Mouse (Mus musculus): ENCODE data around the gene Entpd7. TPM values are rescaled to one million over a fixed set of nuclear protein-coding genes. Genes with fewer than 3 reads are reported as not detected.

Gene Entpd7
- polyA plus RNA-seq, 1 experiment from 2014 or later, result 10.3 TPM

GRCm38 (mm10) chr19:43754872-43755271, 65.4 kb downstream of the Entpd7 start:
- H3K27me3 ChIP-seq, result no peaks in the 10 kb centered on the region
- H3K4me3 ChIP-seq, result no peak overlapping the region
- H3K27ac ChIP-seq, result no peak overlapping the region
- no peaks in the 10 kb centered on the region for H3K9me3 ChIP-seq
- no peak overlapping the region for H3K4me2 ChIP-seq
- 70% methylated on average over 2 of the region's 2 CpGs for WGBS
- no peak for ATAC-seq (ENCODE audit: insufficient number of reproducible peaks, insufficient read depth, low FRiP score, low TSS enrichment, low read depth)
- peaks cover 10% of the 10 kb centered on the region; the same call in 1 of the 2 replicates for H3K36me3 ChIP-seq
- peaks cover 10% of the 10 kb centered on the region for H3K4me1 ChIP-seq
- H3K9ac ChIP-seq, result no peak overlapping the region

- Histone ChIP-seq H3K4me2 (no peak overlapping the region), H3K36me3 (no peaks in the 10 kb centered on the region), H3K9me3 (no peaks in the 10 kb centered on the region), H3K27ac (no peak overlapping the region), H3K4me1 (no peaks in the 10 kb centered on the region), H3K27me3 (no peaks in the 10 kb centered on the region), H3K4me3 (no peak overlapping the region), H3K9ac (no peak overlapping the region)
- ATAC-seq (ENCODE audit: insufficient number of reproducible peaks, insufficient read depth, low FRiP score, low TSS enrichment, low read depth), result no peak
- 21% methylated on average over 6 of the region's 6 CpGs for WGBS
These were observed 71.0 kb downstream of the Entpd7 start for GRCm38 (mm10) chr19:43760504-43760903.

GRCm38 (mm10) chr19:43761543-43762256, 72.2 kb downstream of the Entpd7 start:
- H3K27ac ChIP-seq, result no peak overlapping the region
- H3K4me2 ChIP-seq, result no peak overlapping the region
- ATAC-seq (ENCODE audit: insufficient number of reproducible peaks, insufficient read depth, low FRiP score, low TSS enrichment, low read depth), result no peak
- H3K27me3 ChIP-seq, result no peaks in the 10 kb centered on the region
- no peaks in the 10 kb centered on the region for H3K4me1 ChIP-seq
- no peak overlapping the region for H3K9ac ChIP-seq
- no peaks in the 10 kb centered on the region for H3K36me3 ChIP-seq
- no peaks in the 10 kb centered on the region for H3K9me3 ChIP-seq
- H3K4me3 ChIP-seq, result no peak overlapping the region

GRCm38 (mm10) chr19:43762410-43762809, 72.9 kb downstream of the Entpd7 start:
- Histone ChIP-seq H3K4me3 (no peak overlapping the region), H3K36me3 (no peaks in the 10 kb centered on the region), H3K27me3 (no peaks in the 10 kb centered on the region), H3K4me2 (no peak overlapping the region), H3K9ac (no peak overlapping the region), H3K9me3 (no peaks in the 10 kb centered on the region), H3K27ac (no peak overlapping the region), H3K4me1 (no peaks in the 10 kb centered on the region)
- WGBS, result 70% methylated on average over 2 of the region's 2 CpGs
- no peak for ATAC-seq (ENCODE audit: insufficient number of reproducible peaks, insufficient read depth, low FRiP score, low TSS enrichment, low read depth)

- Histone ChIP-seq H3K9ac (no peak overlapping the region), H3K4me2 (no peak overlapping the region), H3K27ac (no peak overlapping the region), H3K9me3 (no peaks in the 10 kb centered on the region), H3K36me3 (no peaks in the 10 kb centered on the region), H3K4me3 (no peak overlapping the region), H3K27me3 (no peaks in the 10 kb centered on the region), H3K4me1 (no peaks in the 10 kb centered on the region)
- 88% methylated on average over 5 of the region's 5 CpGs for WGBS
- ATAC-seq (ENCODE audit: insufficient number of reproducible peaks, insufficient read depth, low FRiP score, low TSS enrichment, low read depth), result no peak
These were observed 77.0 kb downstream of the Entpd7 start for GRCm38 (mm10) chr19:43766451-43766850.

- no peak overlapping the region for H3K4me2 ChIP-seq
- no peak for ATAC-seq (ENCODE audit: insufficient number of reproducible peaks, insufficient read depth, low FRiP score, low TSS enrichment, low read depth)
- no peak overlapping the region for H3K9ac ChIP-seq
- H3K36me3 ChIP-seq, result no peaks in the 10 kb centered on the region
- 87% methylated on average over 9 of the region's 9 CpGs for WGBS
- no peaks in the 10 kb centered on the region for H3K9me3 ChIP-seq
- no peak overlapping the region for H3K4me3 ChIP-seq
- no peak overlapping the region for H3K27ac ChIP-seq
- no peaks in the 10 kb centered on the region for H3K4me1 ChIP-seq
- no peaks in the 10 kb centered on the region for H3K27me3 ChIP-seq
These were observed 78.3 kb downstream of the Entpd7 start for GRCm38 (mm10) chr19:43767549-43768322.

- Histone ChIP-seq H3K27ac (no peak overlapping the region), H3K9ac (no peak overlapping the region), H3K4me2 (no peak overlapping the region), H3K27me3 (no peaks in the 10 kb centered on the region), H3K4me1 (no peaks in the 10 kb centered on the region), H3K9me3 (no peaks in the 10 kb centered on the region), H3K4me3 (no peak overlapping the region), H3K36me3 (no peaks in the 10 kb centered on the region)
- ATAC-seq (ENCODE audit: insufficient number of reproducible peaks, insufficient read depth, low FRiP score, low TSS enrichment, low read depth), result no peak
- 80% methylated on average over 5 of the region's 5 CpGs for WGBS
These were observed 80.0 kb downstream of the Entpd7 start for GRCm38 (mm10) chr19:43769366-43769960.

GRCm38 (mm10) chr19:43770584-43770983, 81.1 kb downstream of the Entpd7 start:
- Histone ChIP-seq H3K4me3 (no peak overlapping the region), H3K27me3 (no peaks in the 10 kb centered on the region), H3K36me3 (no peaks in the 10 kb centered on the region), H3K27ac (no peak overlapping the region), H3K9ac (no peak overlapping the region), H3K4me1 (no peaks in the 10 kb centered on the region), H3K4me2 (no peak overlapping the region), H3K9me3 (no peaks in the 10 kb centered on the region)
- ATAC-seq (ENCODE audit: insufficient number of reproducible peaks, insufficient read depth, low FRiP score, low TSS enrichment, low read depth), result no peak
- WGBS, result 91% methylated on average over 4 of the region's 4 CpGs

GRCm38 (mm10) chr19:43771499-43771969, 82.1 kb downstream of the Entpd7 start:
- Histone ChIP-seq H3K4me3 (no peak overlapping the region), H3K9me3 (no peaks in the 10 kb centered on the region), H3K27ac (no peak overlapping the region), H3K4me2 (no peak overlapping the region), H3K9ac (no peak overlapping the region), H3K27me3 (no peaks in the 10 kb centered on the region), H3K4me1 (no peaks in the 10 kb centered on the region), H3K36me3 (no peaks in the 10 kb centered on the region)
- no peak for ATAC-seq (ENCODE audit: insufficient number of reproducible peaks, insufficient read depth, low FRiP score, low TSS enrichment, low read depth)
- WGBS, result 87% methylated on average over 5 of the region's 5 CpGs

GRCm38 (mm10) chr19:43772311-43772710, 82.8 kb downstream of the Entpd7 start:
- no peak overlapping the region for H3K9ac ChIP-seq
- ATAC-seq (ENCODE audit: insufficient number of reproducible peaks, insufficient read depth, low FRiP score, low TSS enrichment, low read depth), result no peak
- H3K27ac ChIP-seq, result no peak overlapping the region
- 70% methylated on average over 6 of the region's 6 CpGs for WGBS
- H3K9me3 ChIP-seq, result no peaks in the 10 kb centered on the region
- H3K36me3 ChIP-seq, result no peaks in the 10 kb centered on the region
- H3K4me2 ChIP-seq, result no peak overlapping the region
- no peaks in the 10 kb centered on the region for H3K4me1 ChIP-seq
- H3K27me3 ChIP-seq, result no peaks in the 10 kb centered on the region
- H3K4me3 ChIP-seq, result no peak overlapping the region

GRCm38 (mm10) chr19:43775433-43775832, 86.0 kb downstream of the Entpd7 start:
- no peaks in the 10 kb centered on the region for H3K27me3 ChIP-seq
- WGBS, result 76% methylated on average over 10 of the region's 10 CpGs
- H3K4me1 ChIP-seq, result no peaks in the 10 kb centered on the region
- no peak overlapping the region for H3K9ac ChIP-seq
- no peak for ATAC-seq (ENCODE audit: insufficient number of reproducible peaks, insufficient read depth, low FRiP score, low TSS enrichment, low read depth)
- no peaks in the 10 kb centered on the region for H3K36me3 ChIP-seq
- no peak overlapping the region for H3K4me3 ChIP-seq
- H3K9me3 ChIP-seq, result no peaks in the 10 kb centered on the region
- no peak overlapping the region for H3K27ac ChIP-seq
- H3K4me2 ChIP-seq, result no peak overlapping the region

GRCm38 (mm10) chr19:43776561-43776960, 87.1 kb downstream of the Entpd7 start:
- Histone ChIP-seq H3K4me1 (no peaks in the 10 kb centered on the region), H3K9me3 (no peaks in the 10 kb centered on the region), H3K4me3 (no peak overlapping the region), H3K9ac (no peak overlapping the region), H3K27ac (no peak overlapping the region), H3K4me2 (no peak overlapping the region), H3K36me3 (no peaks in the 10 kb centered on the region), H3K27me3 (no peaks in the 10 kb centered on the region)
- 69% methylated on average over 4 of the region's 4 CpGs for WGBS
- ATAC-seq (ENCODE audit: insufficient number of reproducible peaks, insufficient read depth, low FRiP score, low TSS enrichment, low read depth), result no peak
